Mouse (Mus musculus) embryonic facial prominence, embryonic 10.5 days (tissue): ENCODE results near the gene Iqck. TPM values are rescaled to one million over a fixed set of nuclear protein-coding genes. Genes with fewer than 3 reads are reported as not detected.

Experiments
- DNase-seq: peaks from one replicate; pipeline ENCODE4 v3.0.0-alpha.2; 2017; ENCODE audit warnings: low spot score
- H3K27ac ChIP-seq: fragments of 300-500 bp; sonication (generic); replicated peaks from 2 replicates; pipeline ENCODE4 v1.5.1; 2016; ENCODE audit warnings: mild to moderate bottlenecking
- H3K27me3 ChIP-seq: fragments of 300-500 bp; sonication (generic); replicated peaks from 2 replicates; pipeline ENCODE4 v1.6.1; 2016; ENCODE audit warnings: low read depth, mild to moderate bottlenecking; ENCODE audit not compliant: poor library complexity, severe bottlenecking
- H3K36me3 ChIP-seq: fragments of 300-500 bp; sonication (generic); replicated peaks from 2 replicates; pipeline ENCODE4 v1.6.1; 2016; ENCODE audit warnings: mild to moderate bottlenecking, moderate library complexity
- H3K4me1 ChIP-seq: fragments of 300-500 bp; sonication (generic); 2 replicates; pipeline ENCODE4 v1.6.1; 2016
- H3K4me3 ChIP-seq: fragments of 300-500 bp; sonication (generic); 2 replicates; pipeline ENCODE4 v1.5.1; 2016; ENCODE audit warnings: mild to moderate bottlenecking, moderate library complexity
- H3K9me3 ChIP-seq: fragments of 300-500 bp; sonication (generic); 2 replicates; pipeline ENCODE4 v1.6.1; 2016; ENCODE audit warnings: mild to moderate bottlenecking
- WGBS: fragments of 180-500 bp; shearing (Covaris S2); methylation state at CpG from one replicate; pipeline ENCODE4 v1.1.7; 2016; 5-methylcytosine and 5-hydroxymethylcytosine counted together
- polyA plus RNA-seq: library from polyadenylated mRNA; unstranded; fragments of >200 nt; fragmentation: Nextera tagmentation; extraction: Ambion mirVana; gene quantifications from 2 replicates; pipeline ENCODE4 v1.2.1, GENCODE M21; 2016

The Iqck gene
- polyA plus RNA-seq, 1 experiment from 2014 or later = 2.7 TPM

GRCm38 (mm10) chr7:118903879-118904278 lies 48.3 kb downstream of the Iqck start:
- Histone ChIP-seq H3K4me3 (no peak overlapping the region), H3K36me3 (no peaks in the 10 kb centered on the region), H3K27ac (no peak overlapping the region), H3K27me3 (no peaks in the 10 kb centered on the region), H3K9me3 (no peaks in the 10 kb centered on the region), H3K4me1 (no peaks in the 10 kb centered on the region; the same call in 1 of the 2 replicates)
- WGBS = 89% methylated on average over 9 of the region's 9 CpGs
- no peak for DNase-seq

GRCm38 (mm10) chr7:118904530-118904929 lies 49.0 kb downstream of the Iqck start:
- Histone ChIP-seq H3K4me3 (no peak overlapping the region), H3K27me3 (no peaks in the 10 kb centered on the region), H3K36me3 (no peaks in the 10 kb centered on the region), H3K4me1 (no peaks in the 10 kb centered on the region; the same call in 1 of the 2 replicates), H3K27ac (no peak overlapping the region), H3K9me3 (no peaks in the 10 kb centered on the region)
- no peak for DNase-seq
- 86% methylated on average over 4 of the region's 4 CpGs for WGBS

GRCm38 (mm10) chr7:118908961-118909515 lies 53.5 kb downstream of the Iqck start:
- H3K27me3 ChIP-seq = no peaks in the 10 kb centered on the region
- H3K4me1 ChIP-seq = peaks cover 8% of the 10 kb centered on the region
- H3K36me3 ChIP-seq = no peaks in the 10 kb centered on the region
- H3K4me3 ChIP-seq = no peak overlapping the region
- no peaks in the 10 kb centered on the region for H3K9me3 ChIP-seq
- H3K27ac ChIP-seq = no peak overlapping the region
- WGBS = 67% methylated on average over 8 of the region's 8 CpGs
- DNase-seq = no peak

- Histone ChIP-seq H3K9me3 (no peaks in the 10 kb centered on the region), H3K27ac (no peak overlapping the region), H3K4me3 (no peak overlapping the region), H3K36me3 (no peaks in the 10 kb centered on the region), H3K4me1 (peaks cover 8% of the 10 kb centered on the region), H3K27me3 (no peaks in the 10 kb centered on the region)
- no peak for DNase-seq
- WGBS = 86% methylated on average over 2 of the region's 2 CpGs
These were observed 54.9 kb downstream of the Iqck start for GRCm38 (mm10) chr7:118910464-118910863.

GRCm38 (mm10) chr7:118911170-118911569 lies 55.6 kb downstream of the Iqck start:
- no peaks in the 10 kb centered on the region for H3K9me3 ChIP-seq
- no peaks in the 10 kb centered on the region for H3K27me3 ChIP-seq
- no peak for DNase-seq
- 90% methylated on average over 2 of the region's 2 CpGs for WGBS
- no peak overlapping the region for H3K27ac ChIP-seq
- H3K36me3 ChIP-seq = no peaks in the 10 kb centered on the region
- no peak overlapping the region for H3K4me3 ChIP-seq
- peaks cover 8% of the 10 kb centered on the region for H3K4me1 ChIP-seq

- Histone ChIP-seq H3K4me3 (no peak overlapping the region), H3K27me3 (no peaks in the 10 kb centered on the region), H3K4me1 (peaks cover 8% of the 10 kb centered on the region), H3K9me3 (no peaks in the 10 kb centered on the region), H3K36me3 (no peaks in the 10 kb centered on the region), H3K27ac (no peak overlapping the region)
- WGBS = 81% methylated on average over 7 of the region's 7 CpGs
- DNase-seq = no peak
These were observed 56.0 kb downstream of the Iqck start for GRCm38 (mm10) chr7:118911571-118911970.

- no peaks in the 10 kb centered on the region for H3K27me3 ChIP-seq
- H3K9me3 ChIP-seq = no peaks in the 10 kb centered on the region
- H3K4me1 ChIP-seq = peaks cover 8% of the 10 kb centered on the region
- WGBS = 37% methylated on average over 8 of the region's 8 CpGs
- H3K27ac ChIP-seq = no peak overlapping the region; the same call in 1 of the 2 replicates
- no peak overlapping the region for H3K4me3 ChIP-seq
- DNase-seq = peak; percentile 20
- H3K36me3 ChIP-seq = no peaks in the 10 kb centered on the region
These were observed 56.5 kb downstream of the Iqck start for GRCm38 (mm10) chr7:118912049-118912490.

GRCm38 (mm10) chr7:118914561-118915165 lies 59.1 kb downstream of the Iqck start:
- H3K27me3 ChIP-seq = no peaks in the 10 kb centered on the region
- WGBS = 85% methylated on average over 7 of the region's 7 CpGs
- H3K4me1 ChIP-seq = peaks cover 17% of the 10 kb centered on the region
- H3K4me3 ChIP-seq = no peak overlapping the region
- H3K27ac ChIP-seq = no peak overlapping the region
- no peaks in the 10 kb centered on the region for H3K36me3 ChIP-seq
- no peak for DNase-seq
- no peaks in the 10 kb centered on the region for H3K9me3 ChIP-seq

- no peak for DNase-seq
- Histone ChIP-seq H3K4me3 (no peak overlapping the region), H3K27ac (no peak overlapping the region), H3K36me3 (no peaks in the 10 kb centered on the region), H3K4me1 (peaks cover 13% of the 10 kb centered on the region; the same call in 1 of the 2 replicates), H3K9me3 (no peaks in the 10 kb centered on the region), H3K27me3 (no peaks in the 10 kb centered on the region)
- WGBS = 67% methylated on average over 10 of the region's 10 CpGs
These were observed 63.9 kb downstream of the Iqck start for GRCm38 (mm10) chr7:118919261-118920006.

GRCm38 (mm10) chr7:118922441-118923202 lies 67.1 kb downstream of the Iqck start:
- Histone ChIP-seq H3K27me3 (no peaks in the 10 kb centered on the region), H3K27ac (no peak overlapping the region), H3K9me3 (no peaks in the 10 kb centered on the region), H3K4me3 (no peak overlapping the region), H3K36me3 (no peaks in the 10 kb centered on the region), H3K4me1 (peaks cover 13% of the 10 kb centered on the region; the same call in 1 of the 2 replicates)
- no peak for DNase-seq
- 74% methylated on average over 4 of the region's 4 CpGs for WGBS

GRCm38 (mm10) chr7:118925547-118925946 lies 70.0 kb downstream of the Iqck start:
- Histone ChIP-seq H3K9me3 (no peaks in the 10 kb centered on the region), H3K27ac (no peak overlapping the region), H3K4me1 (peaks cover 16% of the 10 kb centered on the region), H3K27me3 (no peaks in the 10 kb centered on the region), H3K4me3 (no peak overlapping the region), H3K36me3 (no peaks in the 10 kb centered on the region)
- DNase-seq = no peak
- 88% methylated on average over 3 of the region's 3 CpGs for WGBS

GRCm38 (mm10) chr7:118926516-118927260 lies 71.1 kb downstream of the Iqck start:
- no peak overlapping the region for H3K4me3 ChIP-seq
- no peaks in the 10 kb centered on the region for H3K27me3 ChIP-seq
- H3K27ac ChIP-seq = no peak overlapping the region
- WGBS = 90% methylated on average over 6 of the region's 6 CpGs
- no peak for DNase-seq
- H3K9me3 ChIP-seq = no peaks in the 10 kb centered on the region
- no peaks in the 10 kb centered on the region for H3K36me3 ChIP-seq
- H3K4me1 ChIP-seq = peaks cover 16% of the 10 kb centered on the region
